Mouse (Mus musculus) stomach, embryonic 14.5 days (tissue): ENCODE results near the gene Gdpd3. TPM values are rescaled to one million over a fixed set of nuclear protein-coding genes. Genes with fewer than 3 reads are reported as not detected.

Source experiments
- ATAC-seq: fragments of 200-750 bp; cut with Nextera tagmentation; 2 replicates; pipeline ENCODE4 v1.8.0; 2017; ENCODE audit warnings: low read depth, moderate TSS enrichment; ENCODE audit not compliant: insufficient number of reproducible peaks, insufficient read depth, low FRiP score
- H3K27ac ChIP-seq: fragments of 300-500 bp; sonication (generic); 2 replicates; pipeline ENCODE4 v1.5.1; 2014; ENCODE audit warnings: mild to moderate bottlenecking, low read length, moderate library complexity, mixed read lengths
- H3K27me3 ChIP-seq: fragments of 300-500 bp; sonication (generic); 2 replicates; pipeline ENCODE4 v1.6.1; 2014; ENCODE audit warnings: low read length, control low read depth, mixed read lengths; ENCODE audit not compliant: control insufficient read depth, insufficient read depth
- H3K36me3 ChIP-seq: fragments of 300-500 bp; sonication (generic); 2 replicates; pipeline ENCODE4 v1.6.1; 2014; ENCODE audit warnings: mild to moderate bottlenecking, control low read depth, low read length, moderate library complexity, mixed read lengths; ENCODE audit not compliant: control insufficient read depth, insufficient read depth
- H3K4me1 ChIP-seq: fragments of 300-500 bp; sonication (generic); 2 replicates; pipeline ENCODE4 v1.6.1; 2014; ENCODE audit warnings: low read length, control low read depth, mixed read lengths; ENCODE audit not compliant: control insufficient read depth, insufficient read depth
- H3K4me2 ChIP-seq: fragments of 300-500 bp; sonication (generic); replicated peaks from 2 replicates; pipeline ENCODE4 v1.6.1; 2014; ENCODE audit warnings: low read depth, low read length, control low read depth
- H3K4me3 ChIP-seq: fragments of 300-500 bp; sonication (generic); 2 replicates; pipeline ENCODE4 v1.5.1; 2014; ENCODE audit warnings: low read depth, low read length, control low read depth
- H3K9ac ChIP-seq: fragments of 300-500 bp; sonication (generic); replicated peaks from 2 replicates; pipeline ENCODE4 v1.6.1; 2014; ENCODE audit warnings: low read depth, mild to moderate bottlenecking, control low read depth, low read length, moderate library complexity, mixed read lengths
- H3K9me3 ChIP-seq: fragments of 300-500 bp; sonication (generic); 2 replicates; pipeline ENCODE4 v1.6.1; 2016; ENCODE audit warnings: low read depth, low read length, control low read depth; ENCODE audit not compliant: control insufficient read depth
- WGBS: fragments of 180-500 bp; shearing (Covaris S2); extraction: QIAGEN DNeasy Blood & Tissue Kit; methylation state at CpG from one replicate; pipeline ENCODE4 v1.1.7; 2014; 5-methylcytosine and 5-hydroxymethylcytosine counted together
- polyA plus RNA-seq: library from polyadenylated mRNA; unstranded; fragments of >200 nt; fragmentation: Nextera tagmentation; extraction: Ambion mirVana; gene quantifications from 2 replicates; pipeline ENCODE4 v1.2.1, GENCODE M21; 2014

Gene Gdpd3
- polyA plus RNA-seq, 1 experiment from 2014 or later = 2.8 TPM

GRCm38 (mm10) chr7:126795387-126796317, 29.5 kb downstream of the Gdpd3 start:
- H3K9ac ChIP-seq = no peak overlapping the region
- H3K36me3 ChIP-seq = peaks cover 34% of the 10 kb centered on the region
- WGBS = 82% methylated on average over 16 of the region's 16 CpGs
- no peak overlapping the region for H3K4me2 ChIP-seq
- no peaks in the 10 kb centered on the region for H3K27me3 ChIP-seq
- no peak overlapping the region for H3K27ac ChIP-seq
- no peaks in the 10 kb centered on the region for H3K9me3 ChIP-seq
- peaks cover 31% of the 10 kb centered on the region for H3K4me1 ChIP-seq
- no peak overlapping the region for H3K4me3 ChIP-seq
- no peak for ATAC-seq

GRCm38 (mm10) chr7:126796350-126796932, 30.3 kb downstream of the Gdpd3 start:
- peaks cover 34% of the 10 kb centered on the region for H3K36me3 ChIP-seq
- no peak for ATAC-seq
- H3K9me3 ChIP-seq = no peaks in the 10 kb centered on the region
- WGBS = 77% methylated on average over 8 of the region's 8 CpGs
- peaks cover 28% of the 10 kb centered on the region for H3K4me1 ChIP-seq
- no peak overlapping the region for H3K27ac ChIP-seq
- no peak overlapping the region for H3K9ac ChIP-seq
- peak overlapping the region; percentile 80; the same call in 1 of the 2 replicates for H3K4me2 ChIP-seq
- no peak overlapping the region for H3K4me3 ChIP-seq
- no peaks in the 10 kb centered on the region for H3K27me3 ChIP-seq

GRCm38 (mm10) chr7:126797411-126798126, 31.4 kb downstream of the Gdpd3 start, which contains the start of gene Fam57b:
TSS of gene Fam57b (plus strand) at chr7:126797668.
- Histone ChIP-seq H3K27ac (peak within 1 kb of the TSS; percentile 93), H3K4me3 (peak within 1 kb of the TSS; percentile 80), H3K4me2 (peak within 1 kb of the TSS; percentile 80), H3K27me3 (no peaks in the 10 kb centered on the region), H3K36me3 (peaks cover 34% of the 10 kb centered on the region), H3K9me3 (no peaks in the 10 kb centered on the region), H3K4me1 (peaks cover 28% of the 10 kb centered on the region), H3K9ac (peak within 1 kb of the TSS; percentile 77)
- no peak for ATAC-seq
- WGBS = 29% methylated on average over 21 of the region's 21 CpGs

- no peak for ATAC-seq
- Histone ChIP-seq H3K9me3 (no peaks in the 10 kb centered on the region), H3K27ac (peak overlapping the region; percentile 93), H3K36me3 (peaks cover 34% of the 10 kb centered on the region), H3K4me3 (peak overlapping the region; percentile 80), H3K4me1 (peaks cover 26% of the 10 kb centered on the region), H3K4me2 (peak overlapping the region; percentile 80), H3K9ac (peak overlapping the region; percentile 77), H3K27me3 (no peaks in the 10 kb centered on the region)
- WGBS = under 1% methylated on average over 40 of the region's 40 CpGs
Observed at GRCm38 (mm10) chr7:126798127-126799049, 32.3 kb downstream of the Gdpd3 start.

GRCm38 (mm10) chr7:126799050-126799467, 32.9 kb downstream of the Gdpd3 start:
- peak overlapping the region; percentile 98 for H3K27ac ChIP-seq
- peak overlapping the region; percentile 80 for H3K4me3 ChIP-seq
- no peaks in the 10 kb centered on the region for H3K27me3 ChIP-seq
- peak overlapping the region; percentile 80 for H3K4me2 ChIP-seq
- H3K9ac ChIP-seq = peak overlapping the region; percentile 77
- WGBS = under 1% methylated on average over 30 of the region's 36 CpGs
- H3K4me1 ChIP-seq = peaks cover 31% of the 10 kb centered on the region
- H3K36me3 ChIP-seq = peaks cover 33% of the 10 kb centered on the region
- no peaks in the 10 kb centered on the region for H3K9me3 ChIP-seq
- peak; percentile 97 for ATAC-seq

- Histone ChIP-seq H3K9ac (peak overlapping the region; percentile 41), H3K27me3 (no peaks in the 10 kb centered on the region), H3K36me3 (peaks cover 27% of the 10 kb centered on the region), H3K4me3 (peak overlapping the region; percentile 80), H3K4me1 (peaks cover 32% of the 10 kb centered on the region), H3K27ac (peak overlapping the region; percentile 98), H3K4me2 (peak overlapping the region; percentile 79), H3K9me3 (no peaks in the 10 kb centered on the region)
- WGBS = 1% methylated on average over 36 of the region's 38 CpGs
- ATAC-seq = peak; percentile 87
Observed at GRCm38 (mm10) chr7:126799468-126800268, 33.5 kb downstream of the Gdpd3 start.

GRCm38 (mm10) chr7:126800269-126801056, 34.3 kb downstream of the Gdpd3 start:
- Histone ChIP-seq H3K4me2 (peak overlapping the region; percentile 79), H3K4me1 (peaks cover 32% of the 10 kb centered on the region), H3K36me3 (peaks cover 19% of the 10 kb centered on the region), H3K4me3 (peak overlapping the region; percentile 80), H3K27ac (peak overlapping the region; percentile 98), H3K9me3 (no peaks in the 10 kb centered on the region), H3K27me3 (no peaks in the 10 kb centered on the region), H3K9ac (peak overlapping the region; percentile 41)
- WGBS = 51% methylated on average over 5 of the region's 5 CpGs
- no peak for ATAC-seq
